Mouse (Mus musculus): Measurements from ENCODE around the gene Susd1. TPM values are rescaled to one million over a fixed set of nuclear protein-coding genes. Genes with fewer than 3 reads are reported as not detected.
A peak's percentile ranks its signal among the peaks of the same experiment; 100 is the strongest.

The Susd1 gene
- polyA plus RNA-seq, 1 experiment from 2014 or later, result 10.6 TPM

- WGBS (ENCODE audit: insufficient replicate concordance), result 84% methylated on average over 12 of the region's 12 CpGs
- H3K4me3 ChIP-seq (ENCODE audit: low read depth, low read length), result no peak overlapping the region
- H3K9me3 ChIP-seq (replicated peaks; ENCODE audit: control insufficient read depth, low read length), result no peaks in the 10 kb centered on the region
- H3K36me3 ChIP-seq (ENCODE audit: control insufficient read depth, insufficient read depth), result no peaks in the 10 kb centered on the region
- peaks cover 24% of the 10 kb centered on the region for H3K4me1 ChIP-seq (ENCODE audit: control insufficient read depth, low read depth, low read length)
- no peak for ATAC-seq (ENCODE audit: low read depth)
- no peaks in the 10 kb centered on the region for H3K27me3 ChIP-seq (ENCODE audit: control insufficient read depth, insufficient read depth, low read depth, low read length)
- no peak overlapping the region for H3K9ac ChIP-seq (ENCODE audit: low read depth, low read length)
- no peak overlapping the region for H3K4me2 ChIP-seq (ENCODE audit: low read depth, low read length)
- no peak overlapping the region for H3K27ac ChIP-seq (ENCODE audit: low read length)
These were observed 117.0 kb downstream of the Susd1 start for GRCm38 (mm10) chr4:59321181-59322008.

GRCm38 (mm10) chr4:59319136-59319941 is 119.1 kb downstream of the Susd1 start:
- H3K27ac ChIP-seq (ENCODE audit: low read length), result peak overlapping the region; percentile 63
- H3K4me2 ChIP-seq (ENCODE audit: low read depth, low read length), result no peak overlapping the region
- no peaks in the 10 kb centered on the region for H3K36me3 ChIP-seq (ENCODE audit: control insufficient read depth, insufficient read depth)
- no peak overlapping the region for H3K9ac ChIP-seq (ENCODE audit: low read depth, low read length)
- 53% methylated on average over 9 of the region's 9 CpGs for WGBS (ENCODE audit: insufficient replicate concordance)
- H3K27me3 ChIP-seq (ENCODE audit: control insufficient read depth, insufficient read depth, low read depth, low read length), result no peaks in the 10 kb centered on the region
- H3K9me3 ChIP-seq (replicated peaks; ENCODE audit: control insufficient read depth, low read length), result no peaks in the 10 kb centered on the region
- H3K4me1 ChIP-seq (ENCODE audit: control insufficient read depth, low read depth, low read length), result peaks cover 16% of the 10 kb centered on the region
- no peak for ATAC-seq (ENCODE audit: low read depth)
- no peak overlapping the region for H3K4me3 ChIP-seq (ENCODE audit: low read depth, low read length)

GRCm38 (mm10) chr4:59318602-59319001 is 119.8 kb downstream of the Susd1 start:
- ATAC-seq (ENCODE audit: low read depth), result peak; percentile 58
- 66% methylated on average over 6 of the region's 6 CpGs for WGBS (ENCODE audit: insufficient replicate concordance)
- peak overlapping the region; percentile 63 for H3K27ac ChIP-seq (ENCODE audit: low read length)

GRCm38 (mm10) chr4:59315553-59316405 is 122.7 kb downstream of the Susd1 start:
- no peak overlapping the region for H3K9ac ChIP-seq (ENCODE audit: low read depth, low read length)
- no peak overlapping the region for H3K4me3 ChIP-seq (ENCODE audit: low read depth, low read length)
- H3K27me3 ChIP-seq (ENCODE audit: control insufficient read depth, insufficient read depth, low read depth, low read length), result no peaks in the 10 kb centered on the region
- 75% methylated on average over 15 of the region's 15 CpGs for WGBS (ENCODE audit: insufficient replicate concordance)
- H3K9me3 ChIP-seq (replicated peaks; ENCODE audit: control insufficient read depth, low read length), result no peaks in the 10 kb centered on the region
- H3K4me1 ChIP-seq (ENCODE audit: control insufficient read depth, low read depth, low read length), result peaks cover 7% of the 10 kb centered on the region
- no peaks in the 10 kb centered on the region for H3K36me3 ChIP-seq (ENCODE audit: control insufficient read depth, insufficient read depth)
- no peak overlapping the region for H3K4me2 ChIP-seq (ENCODE audit: low read depth, low read length)
- no peak overlapping the region for H3K27ac ChIP-seq (ENCODE audit: low read length)
- no peak for ATAC-seq (ENCODE audit: low read depth)

More at GRCm38 (mm10) chr4:59318602-59319001, 119.8 kb downstream of the Susd1 start:
- Histone ChIP-seq H3K9me3 (replicated peaks; ENCODE audit: control insufficient read depth, low read length) (no peaks in the 10 kb centered on the region), H3K9ac (ENCODE audit: low read depth, low read length) (no peak overlapping the region), H3K4me1 (ENCODE audit: control insufficient read depth, low read depth, low read length) (peaks cover 10% of the 10 kb centered on the region), H3K4me3 (ENCODE audit: low read depth, low read length) (no peak overlapping the region), H3K27me3 (ENCODE audit: control insufficient read depth, insufficient read depth, low read depth, low read length) (no peaks in the 10 kb centered on the region), H3K4me2 (ENCODE audit: low read depth, low read length) (no peak overlapping the region), H3K36me3 (ENCODE audit: control insufficient read depth, insufficient read depth) (no peaks in the 10 kb centered on the region)

- Histone ChIP-seq H3K27me3 (ENCODE audit: control insufficient read depth, insufficient read depth, low read depth, low read length) (no peaks in the 10 kb centered on the region), H3K36me3 (ENCODE audit: control insufficient read depth, insufficient read depth) (no peaks in the 10 kb centered on the region), H3K27ac (ENCODE audit: low read length) (no peak overlapping the region), H3K4me2 (ENCODE audit: low read depth, low read length) (no peak overlapping the region), H3K9ac (ENCODE audit: low read depth, low read length) (no peak overlapping the region), H3K4me1 (ENCODE audit: control insufficient read depth, low read depth, low read length) (peaks cover 7% of the 10 kb centered on the region), H3K9me3 (replicated peaks; ENCODE audit: control insufficient read depth, low read length) (no peaks in the 10 kb centered on the region), H3K4me3 (ENCODE audit: low read depth, low read length) (no peak overlapping the region)
- WGBS (ENCODE audit: insufficient replicate concordance), result 61% methylated on average over 3 of the region's 3 CpGs
- ATAC-seq (ENCODE audit: low read depth), result no peak
These were observed 123.4 kb downstream of the Susd1 start for GRCm38 (mm10) chr4:59314939-59315552.

- Histone ChIP-seq H3K4me2 (ENCODE audit: low read depth, low read length) (no peak overlapping the region), H3K27ac (ENCODE audit: low read length) (no peak overlapping the region), H3K4me3 (ENCODE audit: low read depth, low read length) (no peak overlapping the region), H3K9ac (ENCODE audit: low read depth, low read length) (no peak overlapping the region), H3K27me3 (ENCODE audit: control insufficient read depth, insufficient read depth, low read depth, low read length) (no peaks in the 10 kb centered on the region), H3K36me3 (ENCODE audit: control insufficient read depth, insufficient read depth) (no peaks in the 10 kb centered on the region), H3K4me1 (ENCODE audit: control insufficient read depth, low read depth, low read length) (no peaks in the 10 kb centered on the region), H3K9me3 (replicated peaks; ENCODE audit: control insufficient read depth, low read length) (no peaks in the 10 kb centered on the region)
- no peak for ATAC-seq (ENCODE audit: low read depth)
- 69% methylated on average over 7 of the region's 7 CpGs for WGBS (ENCODE audit: insufficient replicate concordance)
These were observed 125.5 kb downstream of the Susd1 start for GRCm38 (mm10) chr4:59312945-59313344.

- no peaks in the 10 kb centered on the region for H3K9me3 ChIP-seq (replicated peaks; ENCODE audit: control insufficient read depth, low read length)
- ATAC-seq (ENCODE audit: low read depth), result no peak
- 84% methylated on average over 9 of the region's 9 CpGs for WGBS (ENCODE audit: insufficient replicate concordance)
These were observed 127.8 kb downstream of the Susd1 start for GRCm38 (mm10) chr4:59310590-59310989.

GRCm38 (mm10) chr4:59307841-59308589 is 130.4 kb downstream of the Susd1 start:
- H3K9ac ChIP-seq (ENCODE audit: low read depth, low read length), result no peak overlapping the region
- H3K9me3 ChIP-seq (replicated peaks; ENCODE audit: control insufficient read depth, low read length), result no peaks in the 10 kb centered on the region
- WGBS (ENCODE audit: insufficient replicate concordance), result 77% methylated on average over 10 of the region's 10 CpGs
- no peaks in the 10 kb centered on the region for H3K27me3 ChIP-seq (ENCODE audit: control insufficient read depth, insufficient read depth, low read depth, low read length)
- no peak for ATAC-seq (ENCODE audit: low read depth)
- no peak overlapping the region for H3K4me3 ChIP-seq (ENCODE audit: low read depth, low read length)
- no peak overlapping the region for H3K4me2 ChIP-seq (ENCODE audit: low read depth, low read length)
- no peaks in the 10 kb centered on the region for H3K4me1 ChIP-seq (ENCODE audit: control insufficient read depth, low read depth, low read length)
- no peak overlapping the region for H3K27ac ChIP-seq (ENCODE audit: low read length)
- H3K36me3 ChIP-seq (ENCODE audit: control insufficient read depth, insufficient read depth), result no peaks in the 10 kb centered on the region

More at GRCm38 (mm10) chr4:59310590-59310989, 127.8 kb downstream of the Susd1 start:
- H3K9ac ChIP-seq (ENCODE audit: low read depth, low read length), result no peak overlapping the region
- no peak overlapping the region for H3K4me3 ChIP-seq (ENCODE audit: low read depth, low read length)
- H3K27me3 ChIP-seq (ENCODE audit: control insufficient read depth, insufficient read depth, low read depth, low read length), result no peaks in the 10 kb centered on the region
- no peak overlapping the region for H3K27ac ChIP-seq (ENCODE audit: low read length)
- no peak overlapping the region for H3K4me2 ChIP-seq (ENCODE audit: low read depth, low read length)
- H3K4me1 ChIP-seq (ENCODE audit: control insufficient read depth, low read depth, low read length), result no peaks in the 10 kb centered on the region
- H3K36me3 ChIP-seq (ENCODE audit: control insufficient read depth, insufficient read depth), result no peaks in the 10 kb centered on the region

All from liver, embryonic 16.5 days (tissue).